Mouse (Mus musculus) forebrain, embryonic 12.5 days (tissue): Measurements from ENCODE around the gene Mboat2. TPM values are rescaled to one million over a fixed set of nuclear protein-coding genes. Genes with fewer than 3 reads are reported as not detected.

Source experiments
- ATAC-seq: fragments of 200-750 bp; cut with Nextera tagmentation; 2 replicates; pipeline ENCODE4 v1.8.0; 2017; ENCODE audit warnings: moderate TSS enrichment; ENCODE audit not compliant: low FRiP score
- H3K27ac ChIP-seq: fragments of 300-500 bp; sonication (generic); 2 replicates; pipeline ENCODE4 v1.5.1; 2016; ENCODE audit warnings: mild to moderate bottlenecking
- H3K27me3 ChIP-seq: fragments of 300-500 bp; sonication (generic); 2 replicates; pipeline ENCODE4 v1.6.1; 2016; ENCODE audit warnings: mild to moderate bottlenecking
- H3K36me3 ChIP-seq: fragments of 300-500 bp; sonication (generic); replicated peaks from 2 replicates; pipeline ENCODE4 v1.6.1; 2016; ENCODE audit warnings: mild to moderate bottlenecking
- H3K4me1 ChIP-seq: fragments of 300-500 bp; sonication (generic); 2 replicates; pipeline ENCODE4 v1.6.1; 2016
- H3K4me2 ChIP-seq: fragments of 300-500 bp; sonication (generic); 2 replicates; pipeline ENCODE4 v1.6.1; 2016; ENCODE audit warnings: mild to moderate bottlenecking, moderate library complexity
- H3K4me3 ChIP-seq: fragments of 300-500 bp; sonication (generic); replicated peaks from 2 replicates; pipeline ENCODE4 v1.5.1; 2016; ENCODE audit warnings: mild to moderate bottlenecking
- H3K9ac ChIP-seq: fragments of 300-500 bp; sonication (generic); 2 replicates; pipeline ENCODE4 v1.6.1; 2016; ENCODE audit warnings: mild to moderate bottlenecking
- H3K9me3 ChIP-seq: fragments of 300-500 bp; sonication (generic); 2 replicates; pipeline ENCODE4 v1.6.1; 2016
- WGBS: fragments of 180-500 bp; shearing (Covaris S2); methylation state at CpG from one replicate; pipeline ENCODE4 v1.1.7; 2016; 5-methylcytosine and 5-hydroxymethylcytosine counted together
- polyA plus RNA-seq: library from polyadenylated mRNA; unstranded; fragments of >200 nt; fragmentation: Nextera tagmentation; extraction: Ambion mirVana; gene quantifications from 2 replicates; pipeline ENCODE4 v1.2.1, GENCODE M21; 2016

The Mboat2 gene
- polyA plus RNA-seq: 58.4 and 60.0 TPM in 2 replicates

- Histone ChIP-seq H3K27ac (peak within 1 kb of the TSS; percentile 98), H3K4me2 (peak within 1 kb of the TSS; percentile 71), H3K36me3 (no peaks in the 10 kb centered on the region), H3K9ac (peak within 1 kb of the TSS; percentile 94), H3K4me3 (peak within 1 kb of the TSS; percentile 95), H3K9me3 (no peaks in the 10 kb centered on the region), H3K4me1 (peaks cover 33% of the 10 kb centered on the region), H3K27me3 (no peaks in the 10 kb centered on the region)
- no peak; the same call in 1 of the 2 replicates for ATAC-seq
- WGBS: under 1% methylated on average over 20 of the region's 24 CpGs
These were observed at the start of gene Mboat2 for GRCm38 (mm10) chr12:24830766-24831152. TSS of gene Mboat2 (plus strand) at chr12:24830879.

GRCm38 (mm10) chr12:24783735-24784134 is 46.9 kb upstream of the Mboat2 start:
- Histone ChIP-seq H3K27ac (no peak overlapping the region), H3K36me3 (no peaks in the 10 kb centered on the region), H3K4me2 (no peak overlapping the region), H3K9ac (no peak overlapping the region), H3K4me1 (peaks cover 5% of the 10 kb centered on the region), H3K9me3 (no peaks in the 10 kb centered on the region), H3K4me3 (no peak overlapping the region), H3K27me3 (peaks cover 4% of the 10 kb centered on the region; the same call in 1 of the 2 replicates)
- no peak for ATAC-seq
- WGBS: 77% methylated on average over 4 of the region's 4 CpGs

DNA sequence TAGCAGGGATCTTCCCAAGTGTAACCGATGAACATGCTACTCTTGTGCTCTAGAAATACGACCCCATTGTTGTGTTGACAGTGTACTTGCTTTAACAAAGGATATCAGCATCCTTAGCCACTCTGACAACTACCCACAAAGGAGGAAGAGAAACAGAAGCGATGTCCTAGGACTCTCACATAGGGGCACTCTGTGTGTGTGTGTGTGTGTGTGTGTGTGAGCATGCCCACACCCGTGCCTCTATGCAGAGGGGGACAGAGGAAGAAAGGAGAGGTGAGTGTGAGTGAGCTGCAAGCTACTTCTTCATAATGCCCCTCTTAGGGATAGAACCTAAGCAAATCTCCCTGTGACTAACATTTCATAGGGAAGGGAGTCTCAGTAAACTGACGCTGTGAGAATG is 44.8 kb upstream of the Mboat2 start:
- H3K27me3 ChIP-seq: peaks cover 4% of the 10 kb centered on the region; the same call in 1 of the 2 replicates
- H3K9ac ChIP-seq: no peak overlapping the region
- WGBS: 68% methylated on average over 5 of the region's 5 CpGs
- H3K9me3 ChIP-seq: no peaks in the 10 kb centered on the region
- no peak for ATAC-seq
- H3K4me3 ChIP-seq: no peak overlapping the region
- peaks cover 5% of the 10 kb centered on the region for H3K4me1 ChIP-seq
- no peak overlapping the region for H3K4me2 ChIP-seq
- no peaks in the 10 kb centered on the region for H3K36me3 ChIP-seq
- no peak overlapping the region for H3K27ac ChIP-seq

DNA sequence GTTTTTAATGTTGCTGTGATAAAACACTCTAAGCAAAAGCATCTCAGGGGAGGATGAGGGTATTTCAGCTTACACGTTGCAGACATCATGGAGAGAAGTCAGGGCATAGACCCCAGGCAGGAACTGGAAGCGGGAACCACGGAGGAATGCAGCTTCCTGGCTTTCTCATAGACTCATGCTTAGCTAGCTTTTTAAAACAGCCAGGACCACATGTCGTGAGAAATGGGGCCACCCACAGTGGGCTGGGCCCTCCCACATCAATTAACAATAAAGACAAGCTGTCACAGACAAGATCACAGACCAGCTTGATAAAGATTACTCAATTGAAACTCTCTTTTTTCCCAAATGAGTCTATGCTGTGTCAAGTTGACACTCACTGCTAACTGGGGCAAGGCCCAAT is 44.4 kb upstream of the Mboat2 start:
- peaks cover 5% of the 10 kb centered on the region for H3K4me1 ChIP-seq
- no peaks in the 10 kb centered on the region for H3K9me3 ChIP-seq
- H3K4me2 ChIP-seq: no peak overlapping the region
- no peak overlapping the region for H3K9ac ChIP-seq
- 20% methylated on average over 4 of the region's 4 CpGs for WGBS
- H3K36me3 ChIP-seq: no peaks in the 10 kb centered on the region
- H3K27ac ChIP-seq: no peak overlapping the region
- ATAC-seq: no peak
- H3K27me3 ChIP-seq: peaks cover 4% of the 10 kb centered on the region; the same call in 1 of the 2 replicates
- no peak overlapping the region for H3K4me3 ChIP-seq

DNA sequence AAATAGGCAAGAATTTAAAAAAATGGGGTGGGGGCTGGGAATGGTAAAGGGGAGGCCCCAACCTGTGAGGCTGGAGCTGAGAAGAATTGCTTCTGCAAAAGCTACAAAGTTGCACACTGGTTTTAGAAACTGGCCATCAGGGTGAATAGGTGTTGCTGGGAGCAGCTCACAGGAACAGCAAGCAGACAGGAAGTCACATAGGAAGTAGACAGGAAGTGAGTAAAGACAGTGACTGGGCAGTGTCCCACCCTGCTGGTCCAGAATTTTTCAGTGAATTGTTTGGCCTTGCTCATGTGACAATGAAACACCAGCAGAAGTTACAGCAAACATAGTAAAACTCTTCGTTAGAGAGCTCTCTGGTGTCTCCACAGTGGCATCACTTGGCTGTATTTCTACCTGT is 41.0 kb upstream of the Mboat2 start:
- no peak for ATAC-seq
- Histone ChIP-seq H3K4me3 (no peak overlapping the region), H3K4me1 (peaks cover 5% of the 10 kb centered on the region; the same call in 1 of the 2 replicates), H3K27ac (no peak overlapping the region), H3K4me2 (no peak overlapping the region), H3K36me3 (no peaks in the 10 kb centered on the region), H3K27me3 (no peaks in the 10 kb centered on the region), H3K9ac (no peak overlapping the region), H3K9me3 (no peaks in the 10 kb centered on the region)
- WGBS: 80% methylated on average over 1 of the region's 1 CpGs

DNA sequence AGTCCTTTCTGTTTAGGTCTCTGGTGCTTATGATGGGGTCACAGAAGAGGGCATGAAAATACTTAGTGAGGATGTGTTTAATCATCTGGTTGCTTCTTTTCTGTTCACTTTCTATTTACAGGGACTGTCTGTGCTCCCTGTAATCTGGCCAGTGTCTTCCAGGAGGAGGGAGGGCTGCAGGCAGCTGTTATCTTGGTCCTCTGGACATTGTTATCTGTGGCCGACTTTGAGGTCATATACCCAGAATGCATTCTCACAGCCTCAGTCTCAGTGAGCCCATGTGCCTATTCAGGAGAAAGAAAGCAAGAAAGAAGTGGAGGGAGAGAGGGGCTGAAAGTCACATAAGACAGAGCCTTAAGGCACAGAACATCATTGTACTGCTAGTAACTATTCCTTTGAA is 19.4 kb upstream of the Mboat2 start:
- H3K4me2 ChIP-seq: no peak overlapping the region
- H3K4me1 ChIP-seq: no peaks in the 10 kb centered on the region
- H3K36me3 ChIP-seq: no peaks in the 10 kb centered on the region
- WGBS: 43% methylated on average over 1 of the region's 1 CpGs
- ATAC-seq: no peak
- H3K4me3 ChIP-seq: no peak overlapping the region
- H3K9ac ChIP-seq: no peak overlapping the region
- H3K9me3 ChIP-seq: no peaks in the 10 kb centered on the region
- H3K27ac ChIP-seq: no peak overlapping the region
- H3K27me3 ChIP-seq: no peaks in the 10 kb centered on the region

DNA sequence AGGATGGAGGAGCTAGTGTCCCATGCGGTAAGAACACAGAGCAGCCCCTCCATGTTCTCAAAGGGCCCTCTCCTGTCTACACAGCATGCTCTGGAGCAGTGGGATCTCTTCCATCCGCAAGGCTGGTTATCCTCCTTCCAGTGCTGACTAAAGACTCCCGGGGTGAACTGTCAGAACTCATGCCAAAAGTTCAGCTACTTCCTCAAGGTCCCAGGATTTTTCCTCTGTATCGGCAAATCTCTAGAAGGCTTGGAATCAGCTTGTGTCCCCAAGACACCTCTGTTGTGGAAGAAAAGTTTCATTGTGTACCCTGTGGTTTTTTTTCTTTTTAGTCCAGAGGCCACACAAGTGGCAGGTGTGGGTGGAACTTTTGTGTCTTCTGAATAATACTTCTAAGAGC is 18.8 kb upstream of the Mboat2 start:
- Histone ChIP-seq H3K4me2 (no peak overlapping the region), H3K4me3 (no peak overlapping the region), H3K36me3 (no peaks in the 10 kb centered on the region), H3K9me3 (no peaks in the 10 kb centered on the region), H3K27me3 (no peaks in the 10 kb centered on the region), H3K9ac (no peak overlapping the region), H3K4me1 (no peaks in the 10 kb centered on the region), H3K27ac (no peak overlapping the region)
- ATAC-seq: no peak
- 78% methylated on average over 4 of the region's 4 CpGs for WGBS

DNA sequence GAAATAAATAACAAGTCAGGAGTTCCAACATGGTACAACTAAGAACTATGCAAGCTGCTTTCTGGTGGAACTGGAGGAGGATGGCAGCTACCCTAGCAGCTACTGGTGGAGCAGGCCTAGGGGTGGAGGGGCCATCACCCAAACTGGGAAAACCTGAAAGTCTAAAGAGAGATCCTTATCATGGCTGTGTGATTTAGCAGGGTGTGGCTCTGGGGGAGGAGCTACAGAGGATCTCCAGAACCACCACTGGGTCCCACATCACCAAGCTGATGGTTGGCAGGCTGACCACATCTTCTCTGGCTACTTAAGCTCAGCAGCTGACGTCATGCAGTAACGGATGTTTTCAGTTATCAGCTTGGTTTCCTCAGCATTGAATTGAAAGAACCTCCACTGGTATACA is 7.8 kb upstream of the Mboat2 start:
- ATAC-seq: no peak
- Histone ChIP-seq H3K4me3 (no peak overlapping the region), H3K36me3 (no peaks in the 10 kb centered on the region), H3K9ac (no peak overlapping the region), H3K4me1 (no peaks in the 10 kb centered on the region), H3K9me3 (no peaks in the 10 kb centered on the region), H3K27ac (no peak overlapping the region), H3K4me2 (no peak overlapping the region), H3K27me3 (no peaks in the 10 kb centered on the region)
- WGBS: 88% methylated on average over 2 of the region's 2 CpGs

DNA sequence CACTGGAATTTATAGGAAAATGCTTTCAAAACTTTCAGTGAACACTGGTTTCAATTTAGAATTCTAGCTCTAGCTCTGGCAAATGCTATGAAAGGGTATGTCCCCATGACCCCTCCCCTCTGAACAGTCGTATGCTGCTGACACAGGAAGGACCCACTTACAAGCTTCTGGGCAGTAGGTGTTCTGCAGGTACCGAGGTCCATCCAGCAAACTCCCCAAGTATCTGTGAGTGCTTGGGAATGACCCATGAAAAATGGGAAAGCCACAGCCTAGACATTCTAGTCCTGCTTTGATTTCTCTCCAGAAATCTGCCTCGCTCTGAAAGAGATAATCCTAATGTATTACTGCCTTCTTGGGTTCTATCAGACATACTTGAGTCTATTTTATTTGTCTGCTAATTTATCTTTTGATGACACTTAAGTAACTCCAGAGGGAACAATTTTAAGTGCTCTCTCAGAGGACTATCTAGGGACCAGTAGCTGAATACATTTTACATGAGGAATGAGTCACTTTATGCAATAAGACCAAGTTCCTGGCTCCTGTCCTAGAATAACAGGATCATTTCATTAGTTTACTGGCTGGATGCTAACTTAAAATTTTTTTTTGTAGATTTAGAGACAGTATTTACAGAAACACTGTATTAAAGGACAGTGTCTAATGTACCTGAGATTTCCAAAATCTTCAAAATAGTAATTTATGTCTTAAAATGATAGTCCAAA is 6.9 kb upstream of the Mboat2 start:
- H3K36me3 ChIP-seq: no peaks in the 10 kb centered on the region
- no peaks in the 10 kb centered on the region for H3K27me3 ChIP-seq
- H3K27ac ChIP-seq: no peak overlapping the region
- H3K9me3 ChIP-seq: no peaks in the 10 kb centered on the region
- H3K9ac ChIP-seq: no peak overlapping the region
- H3K4me3 ChIP-seq: no peak overlapping the region
- 88% methylated on average over 3 of the region's 3 CpGs for WGBS
- peaks cover 3% of the 10 kb centered on the region; the same call in 1 of the 2 replicates for H3K4me1 ChIP-seq
- no peak for ATAC-seq
- H3K4me2 ChIP-seq: no peak overlapping the region

- Histone ChIP-seq H3K4me2 (peak overlapping the region; percentile 71), H3K4me3 (peak overlapping the region; percentile 95), H3K36me3 (no peaks in the 10 kb centered on the region), H3K9ac (peak overlapping the region; percentile 94), H3K4me1 (peaks cover 33% of the 10 kb centered on the region), H3K27me3 (no peaks in the 10 kb centered on the region), H3K9me3 (no peaks in the 10 kb centered on the region), H3K27ac (peak overlapping the region; percentile 98; the same call in 1 of the 2 replicates)
- WGBS: 44% methylated on average over 1 of the region's 1 CpGs
- no peak for ATAC-seq
These were observed 593 bp upstream of the Mboat2 start for GRCm38 (mm10) chr12:24830086-24830485.

- ATAC-seq: peak; percentile 100
- peaks cover 33% of the 10 kb centered on the region for H3K4me1 ChIP-seq
- H3K4me3 ChIP-seq: peak overlapping the region; percentile 95
- H3K27ac ChIP-seq: peak overlapping the region; percentile 98
- H3K4me2 ChIP-seq: peak overlapping the region; percentile 71
- H3K27me3 ChIP-seq: no peaks in the 10 kb centered on the region
- H3K9me3 ChIP-seq: no peaks in the 10 kb centered on the region
- under 1% methylated on average over 71 of the region's 95 CpGs for WGBS
- H3K36me3 ChIP-seq: no peaks in the 10 kb centered on the region
- peak overlapping the region; percentile 94 for H3K9ac ChIP-seq
These were observed 679 bp downstream of the Mboat2 start for GRCm38 (mm10) chr12:24831153-24831963.

- Histone ChIP-seq H3K4me2 (peak overlapping the region; percentile 63), H3K36me3 (no peaks in the 10 kb centered on the region), H3K27ac (peak overlapping the region; percentile 98), H3K4me1 (peaks cover 33% of the 10 kb centered on the region), H3K4me3 (peak overlapping the region; percentile 95), H3K27me3 (no peaks in the 10 kb centered on the region), H3K9ac (peak overlapping the region; percentile 94), H3K9me3 (no peaks in the 10 kb centered on the region)
- under 1% methylated on average over 32 of the region's 32 CpGs for WGBS
- no peak for ATAC-seq
These were observed 1.3 kb downstream of the Mboat2 start for GRCm38 (mm10) chr12:24831964-24832427.
